Mouse (Mus musculus): ENCODE measurements around the gene Rgma. TPM values are rescaled to one million over a fixed set of nuclear protein-coding genes. Genes with fewer than 3 reads are reported as not detected.

Gene Rgma
- polyA plus RNA-seq, 1 experiment = 33.5 TPM

DNA sequence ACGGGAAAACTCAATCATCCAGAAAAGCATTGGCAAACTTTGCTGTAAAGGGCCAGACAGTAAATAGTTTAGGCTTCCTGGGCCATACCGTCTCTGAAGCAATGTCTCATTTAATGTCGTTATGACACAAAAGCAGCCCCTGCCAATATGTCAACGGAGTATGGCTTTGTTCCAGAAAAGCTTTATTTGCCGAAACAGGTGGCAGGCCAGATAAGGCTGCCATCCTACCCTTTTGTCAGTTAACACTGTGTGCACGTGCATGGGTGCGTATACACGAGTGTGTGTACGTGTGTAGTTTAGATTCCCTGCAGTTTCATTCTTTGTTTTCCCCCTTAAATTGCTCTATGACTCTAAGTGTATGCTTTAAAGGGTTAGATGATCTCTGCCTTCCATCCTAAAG is 20.1 kb upstream of the Rgma start:
- H3K27ac ChIP-seq (ENCODE audit: insufficient read depth, low read length) = no peak overlapping the region
- WGBS = 66% methylated on average over 9 of the region's 9 CpGs
- no peaks in the 10 kb centered on the region for H3K27me3 ChIP-seq (ENCODE audit: control insufficient read depth, insufficient read depth, low read length)
- no peak overlapping the region for H3K4me3 ChIP-seq (replicated peaks; ENCODE audit: insufficient read depth, low read depth, low read length)
- no peak for DNase-seq
- TF ChIP-seq CTCF (IDR thresholded peaks at IDR 0.05; ENCODE audit: borderline replicate concordance, insufficient read depth, low read depth, low read length) = no peak
- H3K4me1 ChIP-seq (ENCODE audit: control insufficient read depth, insufficient read depth, low read length) = peaks cover 17% of the 10 kb centered on the region

DNA sequence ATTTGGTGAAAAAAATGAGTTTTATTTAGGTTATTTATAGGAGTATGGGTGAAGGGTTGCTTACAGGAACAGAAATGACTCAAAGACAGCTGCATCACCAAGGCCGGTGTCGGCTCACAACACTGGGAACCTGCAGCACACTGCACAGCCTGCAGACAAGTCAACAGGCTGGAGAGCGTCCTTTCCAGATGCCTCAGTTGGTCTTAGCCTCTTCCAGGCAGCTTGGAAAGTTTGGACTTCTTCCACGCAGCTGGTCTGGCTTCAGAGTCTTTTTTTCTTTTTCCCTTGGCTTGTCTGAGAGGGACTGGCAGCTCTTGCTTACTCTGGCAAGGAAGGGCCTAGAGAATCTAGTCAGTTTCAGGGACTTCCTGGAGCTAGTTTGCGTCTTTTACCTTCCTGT is 18.4 kb upstream of the Rgma start:
- 87% methylated on average over 5 of the region's 5 CpGs for WGBS

GRCm38 (mm10) chr7:73357626-73358025 is 17.7 kb upstream of the Rgma start:
- H3K27ac ChIP-seq (ENCODE audit: insufficient read depth, low read length) = no peak overlapping the region
- peaks cover 6% of the 10 kb centered on the region for H3K4me1 ChIP-seq (ENCODE audit: control insufficient read depth, insufficient read depth, low read length)
- no peak overlapping the region for H3K4me3 ChIP-seq (replicated peaks; ENCODE audit: insufficient read depth, low read depth, low read length)
- DNase-seq = peak in 1 of 2 experiments; percentile 44
- 89% methylated on average over 2 of the region's 2 CpGs for WGBS
- H3K27me3 ChIP-seq (ENCODE audit: control insufficient read depth, insufficient read depth, low read length) = no peaks in the 10 kb centered on the region
- TF ChIP-seq CTCF (IDR thresholded peaks at IDR 0.05; ENCODE audit: borderline replicate concordance, insufficient read depth, low read depth, low read length) (no peak), POLR2A (IDR thresholded peaks at IDR 0.05; ENCODE audit: borderline replicate concordance, insufficient read depth, low read length) (no peak)

More for the DNA sequence above, 18.4 kb upstream of the Rgma start:
- Histone ChIP-seq H3K4me3 (replicated peaks; ENCODE audit: insufficient read depth, low read depth, low read length) (no peak overlapping the region), H3K27ac (ENCODE audit: insufficient read depth, low read length) (no peak overlapping the region), H3K4me1 (ENCODE audit: control insufficient read depth, insufficient read depth, low read length) (peaks cover 8% of the 10 kb centered on the region), H3K27me3 (ENCODE audit: control insufficient read depth, insufficient read depth, low read length) (no peaks in the 10 kb centered on the region)
- TF ChIP-seq CTCF (IDR thresholded peaks at IDR 0.05; ENCODE audit: borderline replicate concordance, insufficient read depth, low read depth, low read length) = no peak
- no peak for TF ChIP-seq POLR2A (IDR thresholded peaks at IDR 0.05; ENCODE audit: borderline replicate concordance, insufficient read depth, low read length)
- no peak for DNase-seq

- Histone ChIP-seq H3K4me1 (ENCODE audit: control insufficient read depth, insufficient read depth, low read length) (no peaks in the 10 kb centered on the region), H3K27ac (ENCODE audit: insufficient read depth, low read length) (no peak overlapping the region), H3K4me3 (replicated peaks; ENCODE audit: insufficient read depth, low read depth, low read length) (no peak overlapping the region), H3K27me3 (ENCODE audit: control insufficient read depth, insufficient read depth, low read length) (no peaks in the 10 kb centered on the region)
- 81% methylated on average over 4 of the region's 4 CpGs for WGBS
- no peak for DNase-seq
- TF ChIP-seq CTCF (IDR thresholded peaks at IDR 0.05; ENCODE audit: borderline replicate concordance, insufficient read depth, low read depth, low read length) = no peak
- no peak for TF ChIP-seq POLR2A (IDR thresholded peaks at IDR 0.05; ENCODE audit: borderline replicate concordance, insufficient read depth, low read length)
These were observed 9.8 kb upstream of the Rgma start for GRCm38 (mm10) chr7:73365511-73365910.

DNA sequence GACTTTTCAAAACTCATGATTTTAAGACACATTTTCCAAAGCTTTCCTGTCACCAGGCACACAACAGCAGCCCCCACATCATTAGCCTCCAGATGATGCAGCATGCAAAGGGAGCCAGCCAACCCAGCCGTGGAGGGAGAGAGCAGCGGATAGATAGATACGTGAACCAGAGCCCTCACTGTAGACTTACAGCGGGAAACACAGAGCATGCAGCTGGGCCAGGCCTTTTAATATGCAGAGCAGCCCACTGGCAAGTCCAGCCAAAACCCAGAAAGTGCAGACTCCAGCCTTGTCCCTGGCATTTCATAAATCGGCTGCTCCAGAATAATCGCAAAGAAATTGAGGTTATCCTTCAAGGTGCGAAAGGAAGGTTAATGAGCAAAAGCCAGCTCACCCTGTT is 9.3 kb upstream of the Rgma start:
- Histone ChIP-seq H3K4me3 (replicated peaks; ENCODE audit: insufficient read depth, low read depth, low read length) (no peak overlapping the region), H3K4me1 (ENCODE audit: control insufficient read depth, insufficient read depth, low read length) (no peaks in the 10 kb centered on the region), H3K27ac (ENCODE audit: insufficient read depth, low read length) (no peak overlapping the region), H3K27me3 (ENCODE audit: control insufficient read depth, insufficient read depth, low read length) (no peaks in the 10 kb centered on the region)
- DNase-seq = no peak
- TF ChIP-seq POLR2A (IDR thresholded peaks at IDR 0.05; ENCODE audit: borderline replicate concordance, insufficient read depth, low read length) (no peak), CTCF (IDR thresholded peaks at IDR 0.05; ENCODE audit: borderline replicate concordance, insufficient read depth, low read depth, low read length) (no peak)
- WGBS = 68% methylated on average over 7 of the region's 7 CpGs

- DNase-seq = no peak
- Histone ChIP-seq H3K27ac (ENCODE audit: insufficient read depth, low read length) (no peak overlapping the region), H3K4me3 (replicated peaks; ENCODE audit: insufficient read depth, low read depth, low read length) (no peak overlapping the region), H3K4me1 (ENCODE audit: control insufficient read depth, insufficient read depth, low read length) (no peaks in the 10 kb centered on the region), H3K27me3 (ENCODE audit: control insufficient read depth, insufficient read depth, low read length) (no peaks in the 10 kb centered on the region)
- 91% methylated on average over 10 of the region's 10 CpGs for WGBS
- TF ChIP-seq CTCF (IDR thresholded peaks at IDR 0.05; ENCODE audit: borderline replicate concordance, insufficient read depth, low read depth, low read length) (no peak), POLR2A (IDR thresholded peaks at IDR 0.05; ENCODE audit: borderline replicate concordance, insufficient read depth, low read length) (no peak)
These were observed 7.4 kb upstream of the Rgma start for GRCm38 (mm10) chr7:73367681-73368464.

DNA sequence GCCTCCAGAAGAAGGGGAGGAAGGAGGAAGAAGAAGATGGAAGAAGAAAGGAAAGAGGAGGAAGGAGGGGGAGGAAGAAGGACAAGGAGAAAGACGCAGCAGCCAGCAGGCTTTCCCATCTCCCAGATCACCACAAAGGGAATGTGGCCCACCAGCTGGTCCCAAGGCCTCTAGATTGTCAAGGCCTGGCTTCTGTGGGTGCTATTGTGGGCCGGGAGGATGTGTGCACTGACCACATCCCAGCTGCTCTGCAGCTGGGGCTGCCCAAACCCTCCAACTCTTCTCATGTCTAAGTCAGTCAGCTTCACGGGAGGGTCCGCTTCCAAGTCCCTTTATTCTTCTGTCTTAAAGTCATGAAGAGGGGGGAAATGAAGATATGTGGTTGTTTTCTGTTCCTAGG is 5.3 kb upstream of the Rgma start:
- no peaks in the 10 kb centered on the region for H3K4me1 ChIP-seq (ENCODE audit: control insufficient read depth, insufficient read depth, low read length)
- H3K27ac ChIP-seq (ENCODE audit: insufficient read depth, low read length) = no peak overlapping the region
- H3K4me3 ChIP-seq (replicated peaks; ENCODE audit: insufficient read depth, low read depth, low read length) = no peak overlapping the region
- H3K27me3 ChIP-seq (ENCODE audit: control insufficient read depth, insufficient read depth, low read length) = no peaks in the 10 kb centered on the region
- WGBS = 88% methylated on average over 4 of the region's 4 CpGs
- DNase-seq = no peak
- no peak for TF ChIP-seq POLR2A (IDR thresholded peaks at IDR 0.05; ENCODE audit: borderline replicate concordance, insufficient read depth, low read length)
- TF ChIP-seq CTCF (IDR thresholded peaks at IDR 0.05; ENCODE audit: borderline replicate concordance, insufficient read depth, low read depth, low read length) = no peak

DNA sequence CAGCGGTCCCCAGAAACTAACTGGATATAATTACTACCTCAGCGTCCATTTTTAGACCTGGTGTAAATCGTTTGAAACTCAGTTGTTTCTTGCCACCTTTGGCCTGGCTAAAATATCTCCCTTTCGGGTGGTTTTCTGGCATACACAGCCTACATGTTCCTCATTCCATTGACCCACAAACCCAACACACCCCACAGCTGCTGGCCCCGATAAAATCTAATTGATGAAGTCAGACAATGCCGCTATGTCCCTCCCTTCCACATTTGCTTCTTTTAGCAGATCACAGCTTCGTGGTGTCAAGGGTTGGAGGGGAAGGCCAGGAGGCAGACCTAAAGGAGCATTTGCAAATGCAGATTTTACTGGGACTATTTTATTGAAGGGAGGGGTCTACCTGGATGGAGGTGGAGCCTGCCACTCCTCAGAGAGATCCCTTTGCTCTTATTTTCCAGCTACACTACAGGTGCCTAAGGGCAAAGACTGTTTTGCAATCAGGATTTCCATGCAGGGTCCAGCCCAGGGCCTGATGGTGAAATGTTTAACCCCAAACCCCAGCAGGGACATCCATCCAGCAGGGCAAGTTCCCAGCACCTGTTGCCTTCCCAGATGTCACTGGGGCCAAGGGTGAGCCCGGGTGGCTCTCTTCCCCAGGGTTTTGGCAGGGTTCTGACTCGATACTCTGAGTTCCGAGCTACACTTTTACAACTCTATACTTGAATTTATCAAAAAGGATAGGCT is 3.6 kb upstream of the Rgma start:
- 65% methylated on average over 10 of the region's 10 CpGs for WGBS

More for the DNA sequence above, 3.6 kb upstream of the Rgma start:
- no peak for TF ChIP-seq CTCF (IDR thresholded peaks at IDR 0.05; ENCODE audit: borderline replicate concordance, insufficient read depth, low read depth, low read length)
- TF ChIP-seq POLR2A (IDR thresholded peaks at IDR 0.05; ENCODE audit: borderline replicate concordance, insufficient read depth, low read length) = no peak
- H3K4me1 ChIP-seq (ENCODE audit: control insufficient read depth, insufficient read depth, low read length) = no peaks in the 10 kb centered on the region
- H3K4me3 ChIP-seq (replicated peaks; ENCODE audit: insufficient read depth, low read depth, low read length) = no peak overlapping the region
- no peaks in the 10 kb centered on the region for H3K27me3 ChIP-seq (ENCODE audit: control insufficient read depth, insufficient read depth, low read length)
- no peak overlapping the region for H3K27ac ChIP-seq (ENCODE audit: insufficient read depth, low read length)
- no peak for DNase-seq

Data from cerebellum, adult 2 months (tissue).